Mouse (Mus musculus) heart, embryonic 12.5 days (tissue): Measurements from ENCODE around the gene Ttyh3. TPM values are rescaled to one million over a fixed set of nuclear protein-coding genes. Genes with fewer than 3 reads are reported as not detected.

Source experiments
- ATAC-seq: fragments of 200-750 bp; cut with Nextera tagmentation; 2 replicates; pipeline ENCODE4 v1.8.0; 2017; ENCODE audit warnings: moderate TSS enrichment, moderate library complexity; ENCODE audit not compliant: insufficient number of reproducible peaks, low FRiP score
- H3K27ac ChIP-seq: fragments of 300-500 bp; sonication (generic); 2 replicates; pipeline ENCODE4 v1.5.1; 2016; ENCODE audit warnings: mild to moderate bottlenecking, moderate library complexity; ENCODE audit not compliant: poor library complexity, severe bottlenecking
- H3K27me3 ChIP-seq: fragments of 300-500 bp; sonication (generic); replicated peaks from 2 replicates; pipeline ENCODE4 v1.6.1; 2016; ENCODE audit warnings: mild to moderate bottlenecking, moderate library complexity
- H3K36me3 ChIP-seq: fragments of 300-500 bp; sonication (generic); 2 replicates; pipeline ENCODE4 v1.6.1; 2016; ENCODE audit warnings: mild to moderate bottlenecking, moderate library complexity
- H3K4me1 ChIP-seq: fragments of 300-500 bp; sonication (generic); replicated peaks from 2 replicates; pipeline ENCODE4 v1.6.1; 2016; ENCODE audit warnings: mild to moderate bottlenecking
- H3K4me2 ChIP-seq: fragments of 300-500 bp; sonication (generic); 2 replicates; pipeline ENCODE4 v1.6.1; 2016; ENCODE audit warnings: mild to moderate bottlenecking, moderate library complexity
- H3K4me3 ChIP-seq: fragments of 300-500 bp; sonication (generic); 2 replicates; pipeline ENCODE4 v1.5.1; 2016; ENCODE audit warnings: mild to moderate bottlenecking
- H3K9ac ChIP-seq: fragments of 300-500 bp; sonication (generic); 2 replicates; pipeline ENCODE4 v1.6.1; 2016; ENCODE audit warnings: mild to moderate bottlenecking, moderate library complexity
- H3K9me3 ChIP-seq: fragments of 300-500 bp; sonication (generic); replicated peaks from 2 replicates; pipeline ENCODE4 v1.6.1; 2016; ENCODE audit warnings: mild to moderate bottlenecking, moderate library complexity
- WGBS: fragments of 180-500 bp; shearing (Covaris S2); methylation state at CpG from one replicate; pipeline ENCODE4 v1.1.7; 2016; 5-methylcytosine and 5-hydroxymethylcytosine counted together
- polyA plus RNA-seq: library from polyadenylated mRNA; unstranded; fragments of >200 nt; fragmentation: Nextera tagmentation; extraction: Ambion mirVana; gene quantifications from 2 replicates; pipeline ENCODE4 v1.2.1, GENCODE M21; 2016

The Ttyh3 gene
- polyA plus RNA-seq: 36.3 and 38.0 TPM in 2 replicates

DNA sequence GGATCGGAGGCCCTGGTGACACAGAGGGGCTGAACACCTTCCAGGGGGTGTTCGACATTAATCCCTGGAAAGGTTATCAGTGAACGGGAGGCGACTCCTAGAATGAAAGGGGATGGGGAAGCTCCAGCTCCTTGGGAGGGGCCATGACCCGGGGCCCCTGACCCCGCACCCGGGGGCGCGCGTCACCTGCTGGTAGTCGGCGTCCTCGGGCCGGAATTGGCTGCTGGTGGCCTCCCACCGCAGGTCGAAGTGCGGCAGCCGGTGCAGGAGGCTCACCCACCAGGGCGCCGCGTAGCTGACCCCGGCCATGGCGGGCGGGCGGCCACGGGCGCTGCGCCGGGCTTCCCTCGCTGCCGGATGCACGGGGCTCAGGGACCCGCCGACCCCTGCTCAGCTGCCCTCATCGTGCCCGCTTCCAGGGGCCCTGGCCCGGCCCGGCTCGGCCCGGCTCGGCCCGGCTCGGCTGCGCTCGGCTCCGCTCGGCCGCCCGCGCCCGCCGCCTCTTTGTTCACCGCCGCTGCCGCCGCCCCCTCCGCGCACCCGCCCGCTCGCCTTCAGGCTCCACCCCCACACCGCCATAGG lies at the start of gene Ttyh3:
Ttyh3 (minus strand) TSS at position 513 of the 582 bp plus-strand sequence.
- Histone ChIP-seq H3K9ac (peak within 1 kb of the TSS; percentile 94), H3K4me3 (peak within 1 kb of the TSS; percentile 85), H3K9me3 (no peaks in the 10 kb centered on the region), H3K27me3 (no peaks in the 10 kb centered on the region), H3K27ac (peak within 1 kb of the TSS; percentile 85), H3K4me2 (peak within 1 kb of the TSS; percentile 82), H3K4me1 (peaks cover 64% of the 10 kb centered on the region), H3K36me3 (peaks cover 15% of the 10 kb centered on the region)
- 1% methylated on average over 61 of the region's 62 CpGs for WGBS
- ATAC-seq: peak; percentile 37

DNA sequence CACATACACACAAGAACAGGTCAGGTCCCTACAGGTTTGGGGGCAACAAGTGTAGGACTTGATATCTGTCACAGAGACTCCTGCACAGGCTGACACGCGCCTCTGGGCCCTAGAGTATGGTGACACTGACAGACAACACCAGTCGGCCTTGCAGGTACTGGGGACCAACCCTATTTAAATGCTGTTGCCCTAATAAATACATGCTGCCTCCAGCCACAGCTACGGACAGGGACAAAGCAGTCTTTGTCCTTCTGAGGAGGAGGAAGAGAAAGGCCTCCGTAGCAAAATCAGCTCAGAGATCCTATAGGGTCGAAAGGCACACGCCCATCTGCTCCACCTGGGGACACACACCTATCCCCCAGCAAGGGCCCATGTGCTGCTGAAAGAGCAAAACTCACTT lies 47.2 kb upstream of the Ttyh3 start:
- no peak for ATAC-seq
- no peak overlapping the region for H3K9ac ChIP-seq
- H3K27me3 ChIP-seq: no peaks in the 10 kb centered on the region
- peaks cover 39% of the 10 kb centered on the region for H3K36me3 ChIP-seq
- H3K4me1 ChIP-seq: peaks cover 12% of the 10 kb centered on the region
- no peak overlapping the region for H3K4me2 ChIP-seq
- H3K27ac ChIP-seq: no peak overlapping the region
- WGBS: 82% methylated on average over 7 of the region's 7 CpGs
- no peak overlapping the region for H3K4me3 ChIP-seq
- no peaks in the 10 kb centered on the region for H3K9me3 ChIP-seq

DNA sequence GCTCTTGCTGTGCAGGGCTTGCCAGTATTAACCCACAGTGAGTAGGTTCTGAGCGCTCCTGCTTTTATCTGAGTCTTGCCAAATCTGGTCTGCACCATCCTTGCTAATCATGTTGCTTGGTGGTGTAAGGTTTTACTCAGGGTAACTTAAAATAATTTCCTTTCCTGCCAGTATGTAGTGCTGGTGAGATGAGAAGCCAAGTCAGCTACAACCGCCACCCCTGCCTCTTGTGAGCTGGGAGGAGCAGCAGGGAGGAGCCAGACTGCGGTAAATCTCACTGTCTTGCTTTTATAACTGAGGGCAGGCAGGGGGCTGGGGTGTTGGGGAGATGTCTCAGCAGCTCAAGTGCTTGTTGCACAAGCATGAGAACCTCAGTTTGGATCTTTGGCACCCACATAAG lies 39.6 kb upstream of the Ttyh3 start:
- no peak overlapping the region for H3K4me2 ChIP-seq
- WGBS: 70% methylated on average over 3 of the region's 3 CpGs
- peaks cover 32% of the 10 kb centered on the region for H3K36me3 ChIP-seq
- no peak overlapping the region for H3K27ac ChIP-seq
- no peak overlapping the region for H3K4me3 ChIP-seq
- H3K4me1 ChIP-seq: no peaks in the 10 kb centered on the region
- H3K9me3 ChIP-seq: no peaks in the 10 kb centered on the region
- no peak for ATAC-seq
- H3K9ac ChIP-seq: no peak overlapping the region
- no peaks in the 10 kb centered on the region for H3K27me3 ChIP-seq

DNA sequence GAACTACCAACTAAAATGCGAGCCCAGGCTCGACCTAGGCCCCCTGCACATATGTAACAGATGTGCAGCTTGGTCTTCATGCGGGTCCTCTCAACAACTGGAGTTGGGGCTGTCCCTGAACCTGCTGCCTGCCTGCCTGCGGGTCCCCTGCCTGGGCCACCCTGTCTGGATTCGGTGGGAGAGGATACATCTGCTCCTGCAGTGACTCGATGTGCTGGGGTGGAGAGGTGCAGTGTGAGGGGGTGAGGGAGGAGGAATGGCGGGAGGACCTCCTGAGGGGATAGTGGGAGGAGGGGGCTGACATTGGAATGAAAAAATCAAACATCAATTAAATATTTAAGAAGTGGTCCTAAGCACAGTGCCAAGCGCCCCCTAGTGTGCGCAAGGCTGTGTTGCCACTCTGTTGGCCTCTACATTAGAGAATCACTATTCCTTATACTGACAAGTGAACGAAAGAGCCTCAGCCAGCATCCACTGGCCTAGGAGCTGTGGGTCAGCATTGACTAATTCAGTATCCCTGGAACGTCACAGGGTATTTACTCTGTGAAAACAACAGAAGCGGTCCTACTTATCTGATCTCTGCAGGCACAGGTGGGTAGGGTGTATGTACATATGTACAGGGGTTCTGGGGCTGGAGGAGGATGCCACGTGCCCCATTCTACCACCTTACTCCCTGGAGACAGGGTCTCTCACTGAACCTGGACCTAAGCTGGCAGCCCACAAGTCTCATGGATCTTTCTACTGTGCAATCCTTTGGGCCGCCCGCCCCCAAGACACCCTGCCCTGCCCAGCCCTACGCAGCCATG lies 35.7 kb upstream of the Ttyh3 start:
- 66% methylated on average over 16 of the region's 16 CpGs for WGBS
- Histone ChIP-seq H3K9ac (no peak overlapping the region), H3K36me3 (peaks cover 18% of the 10 kb centered on the region), H3K9me3 (no peaks in the 10 kb centered on the region), H3K4me1 (no peaks in the 10 kb centered on the region), H3K4me3 (no peak overlapping the region), H3K27ac (no peak overlapping the region), H3K27me3 (no peaks in the 10 kb centered on the region), H3K4me2 (no peak overlapping the region)
- ATAC-seq: no peak

DNA sequence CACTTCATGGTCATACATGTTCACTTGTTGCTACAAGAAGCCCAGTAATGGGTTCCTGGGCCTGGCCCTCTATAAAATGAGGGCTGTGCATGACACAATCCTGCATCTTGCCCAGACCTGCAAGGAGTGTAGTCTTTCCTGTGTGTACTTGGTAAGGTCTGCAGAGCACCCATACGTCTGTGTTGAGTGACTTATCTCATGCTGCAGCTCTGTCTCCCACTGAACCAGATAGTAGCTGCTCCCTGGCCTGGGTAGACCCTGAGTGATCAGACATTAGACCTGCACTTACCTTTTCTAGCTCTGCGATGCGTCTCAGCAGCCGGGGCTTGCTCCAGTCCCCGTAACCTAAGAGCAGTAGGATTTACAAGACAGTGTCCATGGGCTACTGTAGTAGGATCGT lies 33.3 kb upstream of the Ttyh3 start:
- no peak overlapping the region for H3K4me3 ChIP-seq
- no peak overlapping the region for H3K9ac ChIP-seq
- no peaks in the 10 kb centered on the region for H3K4me1 ChIP-seq
- no peaks in the 10 kb centered on the region for H3K9me3 ChIP-seq
- WGBS: 83% methylated on average over 6 of the region's 6 CpGs
- H3K4me2 ChIP-seq: no peak overlapping the region
- no peaks in the 10 kb centered on the region for H3K27me3 ChIP-seq
- peaks cover 16% of the 10 kb centered on the region; the same call in 1 of the 2 replicates for H3K36me3 ChIP-seq
- no peak overlapping the region for H3K27ac ChIP-seq
- no peak for ATAC-seq

DNA sequence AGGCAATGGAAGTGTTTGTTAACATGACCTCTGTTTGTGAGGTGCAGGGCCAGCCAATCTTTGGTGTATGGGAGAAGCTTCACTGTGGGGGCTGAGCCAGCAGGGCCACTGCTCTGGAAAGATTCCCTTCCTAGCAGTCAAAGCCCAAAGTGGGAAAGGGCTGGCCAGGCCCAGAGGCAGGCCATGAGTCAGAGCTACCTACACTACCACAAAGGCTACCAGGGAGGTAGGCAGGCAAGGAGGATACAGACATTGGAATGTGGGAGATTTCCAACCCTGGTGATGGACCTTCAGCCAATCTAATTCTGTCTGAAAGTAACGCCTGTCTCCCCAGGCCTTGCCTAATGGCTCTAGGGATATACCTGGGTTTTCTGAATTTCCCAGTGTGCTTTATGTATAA lies 32.1 kb upstream of the Ttyh3 start:
- no peaks in the 10 kb centered on the region for H3K4me1 ChIP-seq
- H3K36me3 ChIP-seq: peaks cover 26% of the 10 kb centered on the region; the same call in 1 of the 2 replicates
- no peak for ATAC-seq
- no peak overlapping the region for H3K27ac ChIP-seq
- H3K4me2 ChIP-seq: no peak overlapping the region
- no peaks in the 10 kb centered on the region for H3K9me3 ChIP-seq
- H3K9ac ChIP-seq: no peak overlapping the region
- H3K4me3 ChIP-seq: no peak overlapping the region
- WGBS: 83% methylated on average over 1 of the region's 1 CpGs
- no peaks in the 10 kb centered on the region for H3K27me3 ChIP-seq

DNA sequence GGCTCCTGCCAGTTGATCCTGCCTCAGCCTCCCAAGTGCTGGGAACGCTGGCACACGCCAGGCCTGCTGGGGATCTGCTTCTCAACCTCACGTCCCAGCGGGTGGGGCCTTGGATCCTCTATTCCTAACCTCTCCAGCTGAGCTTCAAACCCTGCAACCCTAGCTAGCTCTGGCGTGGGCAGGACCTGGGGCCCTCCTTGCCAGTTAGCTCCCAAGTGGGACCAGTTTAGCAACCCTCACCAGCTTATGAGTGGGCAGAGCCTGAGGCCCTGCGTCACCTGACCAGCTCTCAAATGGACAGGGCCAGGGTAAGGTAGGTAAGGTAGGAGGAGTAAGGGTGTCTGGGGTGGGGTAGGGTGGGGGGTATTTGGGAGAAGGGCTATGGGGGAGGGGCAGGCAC lies 31.2 kb upstream of the Ttyh3 start:
- WGBS: 88% methylated on average over 6 of the region's 6 CpGs
- no peaks in the 10 kb centered on the region for H3K4me1 ChIP-seq
- no peak overlapping the region for H3K9ac ChIP-seq
- no peak overlapping the region for H3K4me2 ChIP-seq
- H3K27me3 ChIP-seq: no peaks in the 10 kb centered on the region
- H3K27ac ChIP-seq: no peak overlapping the region
- H3K36me3 ChIP-seq: peaks cover 33% of the 10 kb centered on the region
- no peak for ATAC-seq
- H3K9me3 ChIP-seq: no peaks in the 10 kb centered on the region
- H3K4me3 ChIP-seq: no peak overlapping the region

DNA sequence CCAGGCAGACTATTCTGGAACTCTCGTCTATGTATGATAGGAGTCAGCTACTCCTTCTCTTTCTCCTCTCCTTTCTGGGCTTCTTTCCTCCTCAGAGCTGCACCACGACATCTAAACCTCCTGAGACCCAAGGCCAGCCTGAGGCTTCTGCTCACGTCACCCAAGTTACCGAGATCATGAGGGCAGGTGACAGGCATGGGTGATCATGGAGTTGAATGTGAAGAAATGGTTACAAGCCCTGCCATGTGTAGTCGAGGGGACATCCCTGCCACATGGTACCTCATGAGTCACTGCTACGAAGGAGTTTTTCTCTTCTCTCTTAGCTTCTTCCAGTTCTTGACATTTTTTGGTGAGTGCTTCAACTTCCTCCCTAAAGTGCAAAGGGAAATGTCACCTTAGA lies 28.3 kb upstream of the Ttyh3 start:
- no peaks in the 10 kb centered on the region for H3K9me3 ChIP-seq
- H3K27me3 ChIP-seq: no peaks in the 10 kb centered on the region
- 90% methylated on average over 6 of the region's 6 CpGs for WGBS
- H3K27ac ChIP-seq: no peak overlapping the region
- H3K9ac ChIP-seq: no peak overlapping the region
- peaks cover 2% of the 10 kb centered on the region; the same call in 1 of the 2 replicates for H3K4me1 ChIP-seq
- no peak overlapping the region for H3K4me2 ChIP-seq
- ATAC-seq: no peak
- no peak overlapping the region for H3K4me3 ChIP-seq
- H3K36me3 ChIP-seq: peaks cover 49% of the 10 kb centered on the region

DNA sequence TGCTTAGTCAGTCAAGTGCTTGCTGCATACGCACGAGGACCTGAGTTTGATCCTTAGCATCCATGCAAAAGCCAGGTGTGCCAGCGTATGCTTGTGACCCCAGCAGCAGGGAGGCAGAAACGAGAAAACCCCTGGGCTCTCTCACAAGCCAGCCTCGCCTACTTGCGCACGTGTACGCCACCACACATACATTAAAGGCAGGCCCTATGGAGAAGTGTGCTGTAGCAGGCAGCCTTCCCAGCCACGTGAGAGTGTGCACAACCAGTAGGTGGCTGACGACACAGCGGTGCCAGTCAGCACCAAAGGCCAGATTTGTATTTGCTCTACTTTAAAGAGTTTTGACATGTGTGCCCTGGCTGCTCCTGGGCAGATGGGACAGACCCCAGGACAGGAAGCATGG lies 26.8 kb upstream of the Ttyh3 start:
- no peaks in the 10 kb centered on the region for H3K27me3 ChIP-seq
- no peaks in the 10 kb centered on the region for H3K9me3 ChIP-seq
- H3K27ac ChIP-seq: no peak overlapping the region
- no peak overlapping the region for H3K9ac ChIP-seq
- H3K4me1 ChIP-seq: peaks cover 7% of the 10 kb centered on the region; the same call in 1 of the 2 replicates
- peaks cover 45% of the 10 kb centered on the region for H3K36me3 ChIP-seq
- no peak for ATAC-seq
- no peak overlapping the region for H3K4me3 ChIP-seq
- H3K4me2 ChIP-seq: no peak overlapping the region
- 85% methylated on average over 11 of the region's 11 CpGs for WGBS

DNA sequence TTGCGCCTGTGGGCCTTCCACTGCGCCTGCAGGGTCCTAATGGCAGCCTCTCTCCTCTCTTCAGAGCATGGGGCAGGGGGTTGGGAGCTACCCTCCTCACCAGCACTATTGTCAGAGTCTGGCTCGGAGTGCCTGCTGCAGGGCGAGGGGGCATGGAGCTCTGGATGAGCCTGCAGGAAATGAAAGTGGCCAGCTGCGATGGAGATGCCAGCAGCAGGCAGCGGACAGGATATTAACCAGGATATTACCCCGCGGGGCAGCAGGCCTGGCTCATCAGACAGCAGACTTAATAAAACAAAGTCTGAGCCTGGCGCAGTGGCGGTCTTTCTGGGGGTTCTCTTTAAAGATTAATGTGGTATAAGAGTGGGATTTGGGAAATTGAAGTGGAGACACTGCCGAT lies 26.2 kb upstream of the Ttyh3 start:
- no peak overlapping the region for H3K27ac ChIP-seq
- peaks cover 50% of the 10 kb centered on the region for H3K36me3 ChIP-seq
- 84% methylated on average over 11 of the region's 11 CpGs for WGBS

DNA sequence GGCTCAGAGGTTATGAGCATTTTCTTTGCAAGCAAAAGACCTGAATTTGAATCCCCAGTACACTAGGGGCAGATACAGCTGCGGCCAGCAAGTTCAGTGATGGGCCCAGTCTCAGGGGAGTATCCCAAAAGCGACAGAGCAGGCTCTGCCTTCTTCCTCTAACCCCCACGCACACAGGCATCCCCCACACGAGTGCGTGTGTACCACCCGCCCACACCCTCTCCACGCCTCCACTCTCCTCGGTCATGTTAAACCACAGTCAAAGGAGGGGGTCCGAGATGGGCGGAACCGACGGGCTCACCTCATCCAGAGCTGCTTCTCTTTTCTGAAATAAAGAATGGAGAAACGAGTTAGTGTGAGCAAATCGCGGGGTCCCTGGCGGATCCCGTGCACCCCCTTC lies 25.2 kb upstream of the Ttyh3 start:
- no peak overlapping the region for H3K9ac ChIP-seq
- H3K27ac ChIP-seq: no peak overlapping the region
- H3K9me3 ChIP-seq: peaks cover 4% of the 10 kb centered on the region
- H3K27me3 ChIP-seq: no peaks in the 10 kb centered on the region
- ATAC-seq: no peak
- no peak overlapping the region for H3K4me3 ChIP-seq
- peaks cover 59% of the 10 kb centered on the region for H3K36me3 ChIP-seq
- peaks cover 7% of the 10 kb centered on the region; the same call in 1 of the 2 replicates for H3K4me1 ChIP-seq
- WGBS: 83% methylated on average over 17 of the region's 17 CpGs
- no peak overlapping the region for H3K4me2 ChIP-seq

More for the DNA sequence above, 26.2 kb upstream of the Ttyh3 start:
- ATAC-seq: no peak
- Histone ChIP-seq H3K4me2 (no peak overlapping the region), H3K27me3 (no peaks in the 10 kb centered on the region), H3K9ac (no peak overlapping the region), H3K4me1 (peaks cover 7% of the 10 kb centered on the region; the same call in 1 of the 2 replicates), H3K4me3 (no peak overlapping the region), H3K9me3 (no peaks in the 10 kb centered on the region)
